Mouse (Mus musculus): ENCODE data around the gene Rpl22. TPM values are rescaled to one million over a fixed set of nuclear protein-coding genes. Genes with fewer than 3 reads are reported as not detected.
A peak's percentile ranks its signal among the peaks of the same experiment; 100 is the strongest.

The Rpl22 gene
- total and polyA plus RNA-seq, 3 experiments, result 1,792 to 1,885 TPM; not detected in 1

DNA sequence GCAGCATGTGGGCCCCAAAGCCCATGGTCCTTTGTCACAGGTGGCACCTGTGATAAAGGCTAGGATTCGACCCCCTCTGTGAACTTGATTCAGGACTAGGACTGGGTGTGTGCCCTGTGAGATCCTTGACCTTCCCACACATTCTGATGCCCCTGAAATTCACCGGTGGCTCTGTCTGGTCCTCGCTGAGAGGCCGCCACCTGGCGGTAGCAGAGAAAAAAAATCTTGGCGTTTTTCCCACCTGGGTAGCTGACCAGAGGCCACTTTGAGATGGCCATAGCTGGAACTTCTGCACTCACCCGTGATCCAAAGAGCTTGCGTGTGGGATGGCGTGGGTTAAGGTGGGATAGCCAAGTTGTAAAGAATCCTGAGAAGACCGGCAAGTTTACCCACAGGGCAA, 40.0 kb upstream of the Rpl22 start (continued):
- TF ChIP-seq MXI1 (IDR thresholded peaks at IDR 0.05; ENCODE audit: low read depth, low read length) (no peak), TBP (IDR thresholded peaks at IDR 0.05; ENCODE audit: low read depth, low read length) (no peak), SIN3A (IDR thresholded peaks at IDR 0.05; ENCODE audit: low read length) (no peak), UBTF (IDR thresholded peaks at IDR 0.05; ENCODE audit: borderline replicate concordance, insufficient read depth, low read depth, low read length) (no peak), MYB (IDR thresholded peaks at IDR 0.05; ENCODE audit: low read depth, low read length) (no peak), ZC3H11A (IDR thresholded peaks at IDR 0.05; ENCODE audit: low read depth, low read length) (peak; percentile 55), BHLHE40 (IDR thresholded peaks at IDR 0.05; ENCODE audit: borderline replicate concordance, low read depth, low read length) (no peak), JUND (IDR thresholded peaks at IDR 0.05; ENCODE audit: low read depth, low read length) (no peak), ZMIZ1 (IDR thresholded peaks at IDR 0.05; ENCODE audit: low read depth, low read length) (no peak), GABPA (IDR thresholded peaks at IDR 0.05; ENCODE audit: low read depth, low read length) (no peak), HCFC1 (IDR thresholded peaks at IDR 0.05; ENCODE audit: low read depth, low read length) (no peak), E2F4 (IDR thresholded peaks at IDR 0.05; ENCODE audit: borderline replicate concordance, low read depth, low read length) (no peak), POLR2AphosphoS2 (IDR thresholded peaks at IDR 0.05; ENCODE audit: low read length) (no peak), RAD21 (IDR thresholded peaks at IDR 0.05; ENCODE audit: low read depth, low read length) (peak; percentile 65), GATA1 (IDR thresholded peaks at IDR 0.05; ENCODE audit: low read depth, low read length) (no peak), ETS1 (IDR thresholded peaks at IDR 0.05; ENCODE audit: low read depth, low read length) (no peak), CTCF (IDR thresholded peaks at IDR 0.05 in 2 of 3, conservative IDR thresholded peaks at IDR 0.05 in 1 of 3; ENCODE audit: control insufficient read depth in 1 of 3, insufficient read depth in 1 of 3, low read depth in 2 of 3, low read length in 3 of 3, poor library complexity in 1 of 3, severe bottlenecking in 1 of 3) (peak; percentile 62 to 84 (median 83))

DNA sequence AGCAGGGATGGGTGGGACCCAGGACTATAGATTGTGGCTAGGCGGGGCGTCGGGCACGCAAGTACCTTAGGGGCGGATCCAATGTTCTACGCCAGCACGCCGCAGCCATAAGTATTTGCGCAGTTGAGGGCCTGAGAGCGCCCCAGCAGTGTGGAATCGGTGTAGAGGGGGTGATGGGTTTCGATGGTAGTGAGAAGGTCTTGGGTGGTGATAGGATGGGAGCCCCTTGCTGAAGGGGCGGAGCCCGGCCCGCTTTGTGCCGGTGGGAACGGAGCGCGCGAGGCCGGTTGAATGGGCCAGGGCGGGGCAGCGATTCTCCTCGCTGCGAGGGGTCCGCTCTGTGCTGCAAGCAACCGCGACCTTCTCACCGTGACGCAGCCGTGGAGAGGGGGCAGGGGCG, 39.4 kb upstream of the Rpl22 start:
- Histone ChIP-seq H3K9me3 (replicated peaks; ENCODE audit: insufficient read depth, low read length) (no peaks in the 10 kb centered on the region), H3K27ac (ENCODE audit: control insufficient read depth, low read depth, low read length) (no peak overlapping the region), H3K79me2 (ENCODE audit: control insufficient read depth, insufficient read depth, low read length, poor library complexity) (no peaks in the 10 kb centered on the region), H3K36me3 (ENCODE audit: control insufficient read depth in 1 of 2, insufficient read depth in 2 of 2, low read length in 2 of 2) (no peaks in the 10 kb centered on the region), H3K27me3 (ENCODE audit: control insufficient read depth in 1 of 2, insufficient read depth in 2 of 2, low read length in 2 of 2) (no peaks in the 10 kb centered on the region), H3K4me3 (ENCODE audit: control insufficient read depth in 1 of 2, insufficient read depth in 1 of 2, low read depth in 2 of 2, low read length in 2 of 2) (peak overlapping the region; percentile 43 to 48; a peak in 3 of 4 replicates), H3K4me1 (ENCODE audit: control insufficient read depth in 1 of 2, insufficient read depth in 2 of 2, low read length in 2 of 2) (no peaks in the 10 kb centered on the region), H3K9ac (ENCODE audit: control insufficient read depth, low read depth, low read length, poor library complexity, severe bottlenecking) (peak overlapping the region; percentile 50)
- DNase-seq (ENCODE audit: low read depth, low spot score), result peak; percentile 65
- no peak for TF ChIP-seq ETS1 (IDR thresholded peaks at IDR 0.05; ENCODE audit: low read depth, low read length)
- no peak for TF ChIP-seq GABPA (IDR thresholded peaks at IDR 0.05; ENCODE audit: low read depth, low read length)
- TF ChIP-seq ELF1 (IDR thresholded peaks at IDR 0.05; ENCODE audit: low read depth, low read length), result no peak
- no peak for TF ChIP-seq TCF12 (IDR thresholded peaks at IDR 0.05; ENCODE audit: low read depth, low read length)
- TF ChIP-seq NELFE (IDR thresholded peaks at IDR 0.05; ENCODE audit: low read depth, low read length), result no peak
- TF ChIP-seq HCFC1 (IDR thresholded peaks at IDR 0.05; ENCODE audit: low read depth, low read length), result no peak
- no peak for TF ChIP-seq UBTF (IDR thresholded peaks at IDR 0.05; ENCODE audit: borderline replicate concordance, insufficient read depth, low read depth, low read length)
- TF ChIP-seq BHLHE40 (IDR thresholded peaks at IDR 0.05; ENCODE audit: borderline replicate concordance, low read depth, low read length), result no peak
- TF ChIP-seq USF1 (IDR thresholded peaks at IDR 0.05; ENCODE audit: low read depth, low read length), result no peak
- no peak for TF ChIP-seq CTCF (IDR thresholded peaks at IDR 0.05 in 2 of 3, conservative IDR thresholded peaks at IDR 0.05 in 1 of 3; ENCODE audit: control insufficient read depth in 1 of 3, insufficient read depth in 1 of 3, low read depth in 2 of 3, low read length in 3 of 3, poor library complexity in 1 of 3, severe bottlenecking in 1 of 3)
- no peak for TF ChIP-seq SMC3 (IDR thresholded peaks at IDR 0.05; ENCODE audit: low read depth, low read length)

All from MEL (cell line).